Mouse (Mus musculus): ENCODE data around the gene Acd.
A peak's percentile ranks its signal among the peaks of the same experiment; 100 is the strongest.

Gene Acd

GRCm38 (mm10) chr8:105700966-105701824 lies at the start of gene Acd, which contains the start of gene Pard6a:
Acd (minus strand) TSS chr8:105701102.
Pard6a (plus strand) TSS chr8:105701148.
- DNase-seq, result peak; percentile 97

DNA sequence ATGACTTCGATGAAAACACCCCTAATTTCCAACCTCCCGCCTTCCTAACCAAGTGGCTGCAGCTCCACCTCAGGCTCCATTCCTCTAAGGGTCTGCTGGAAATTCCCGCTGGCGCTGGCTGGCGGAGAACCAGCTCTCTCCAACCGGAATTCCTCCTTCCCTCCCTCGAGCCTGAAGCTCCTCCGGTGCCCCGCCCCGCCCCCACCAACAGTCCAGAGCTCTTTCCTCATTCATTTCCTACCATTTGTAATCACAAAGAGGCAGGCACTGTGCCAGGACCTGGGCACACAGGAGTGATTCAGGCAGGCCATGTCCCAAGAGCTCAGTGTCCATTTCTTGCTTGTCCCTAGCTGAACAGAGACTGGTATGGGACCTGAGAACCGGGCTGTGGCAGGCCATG lies 49.7 kb upstream of the Acd start:
- DNase-seq, result peak; percentile 95

GRCm38 (mm10) chr8:105743301-105743700 lies 42.4 kb upstream of the Acd start:
- DNase-seq, result no peak

DNA sequence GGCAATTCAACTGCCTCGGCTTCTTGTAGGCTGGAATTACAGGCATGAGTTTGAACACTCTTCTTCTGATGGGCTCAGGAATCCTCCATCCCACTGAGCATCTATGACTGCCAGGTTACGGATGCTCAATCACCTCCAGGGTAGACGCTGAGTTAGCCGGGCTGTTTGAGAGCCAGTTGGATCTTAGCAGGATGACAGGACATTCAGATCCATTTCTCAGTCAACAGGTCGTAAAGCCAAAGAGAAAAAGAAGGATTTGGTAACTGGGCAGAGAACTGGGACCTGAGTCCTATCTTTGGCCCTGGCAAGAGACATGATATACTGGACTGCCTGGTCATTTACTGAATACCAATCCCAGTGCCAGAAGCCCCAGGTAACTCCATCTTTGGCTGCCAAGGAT lies 38.3 kb upstream of the Acd start:
- DNase-seq, result no peak

- no peak for DNase-seq
These were observed 31.3 kb upstream of the Acd start for GRCm38 (mm10) chr8:105732186-105732585.

GRCm38 (mm10) chr8:105727397-105728124 lies 26.7 kb upstream of the Acd start:
- peak; percentile 88 for DNase-seq

DNA sequence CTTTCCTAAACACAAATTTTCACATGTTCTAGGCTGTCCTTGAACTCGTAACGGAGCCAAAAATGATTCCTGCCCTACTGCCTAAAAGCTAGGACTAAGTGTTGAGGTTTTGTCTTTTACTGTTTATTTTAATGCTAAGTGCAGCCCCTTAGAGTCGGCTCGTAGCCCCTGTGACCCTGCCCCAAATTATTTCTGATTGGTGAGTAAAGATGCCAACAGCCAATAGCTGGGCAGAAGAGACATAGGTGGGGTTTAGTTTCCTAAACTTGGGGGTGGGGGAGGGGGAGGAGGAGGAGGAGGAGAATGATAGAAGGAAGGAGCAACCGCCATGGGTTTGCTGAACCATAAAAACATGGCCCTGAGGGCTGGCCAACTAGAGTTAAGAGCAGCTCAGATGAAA lies 24.8 kb upstream of the Acd start:
- DNase-seq, result no peak

- DNase-seq, result no peak
These were observed 22.0 kb upstream of the Acd start for GRCm38 (mm10) chr8:105722861-105723260.

GRCm38 (mm10) chr8:105719637-105720036 lies 18.7 kb upstream of the Acd start:
- DNase-seq, result no peak

GRCm38 (mm10) chr8:105716302-105716945 lies 15.5 kb upstream of the Acd start:
- DNase-seq, result no peak

- peak; percentile 48 for DNase-seq
These were observed 14.1 kb upstream of the Acd start for GRCm38 (mm10) chr8:105715042-105715441.

GRCm38 (mm10) chr8:105714139-105714538 lies 13.2 kb upstream of the Acd start:
- peak; percentile 95 for DNase-seq

- no peak for DNase-seq
These were observed 11.4 kb upstream of the Acd start for GRCm38 (mm10) chr8:105712286-105712685.

DNA sequence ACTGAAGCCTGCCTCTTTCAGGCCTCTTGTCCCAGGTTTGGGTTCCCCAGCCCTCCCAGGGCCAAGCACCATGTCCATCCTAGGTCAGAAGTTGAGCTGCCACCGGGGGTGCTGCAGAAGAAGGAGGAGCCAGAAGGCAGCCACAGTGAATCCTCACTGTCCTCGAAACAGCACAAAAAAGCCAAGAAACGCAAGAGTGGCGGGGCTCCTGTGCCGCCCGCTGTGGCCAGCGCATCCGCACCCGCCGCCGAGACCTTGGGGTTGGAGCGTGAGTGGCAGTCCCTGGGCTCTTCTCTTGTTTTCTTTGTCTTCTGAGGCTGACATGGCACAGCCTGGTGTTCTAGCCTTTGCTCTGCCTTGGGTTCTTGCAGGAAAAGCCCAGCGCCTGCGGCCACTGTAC lies 8.4 kb upstream of the Acd start:
- DNase-seq, result no peak

DNA sequence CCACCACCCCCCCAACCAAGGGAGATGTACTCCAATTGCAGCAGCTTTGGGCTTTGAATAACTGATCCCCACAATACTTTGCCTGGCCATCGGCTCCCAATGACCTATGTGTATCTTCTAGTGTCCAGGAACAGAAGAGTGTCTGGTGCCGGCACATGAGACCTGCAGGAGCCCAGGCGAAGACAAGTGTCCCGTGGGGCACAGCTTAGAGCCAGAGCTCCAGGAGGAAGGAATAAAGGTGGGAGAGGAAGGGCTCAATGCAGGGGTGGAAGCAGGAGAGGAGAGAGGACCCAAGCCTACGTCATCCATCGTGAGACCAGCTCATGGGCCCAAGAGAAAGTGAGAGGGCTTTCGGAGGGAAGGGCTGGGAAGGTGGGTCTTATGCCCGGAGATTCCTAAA lies 7.8 kb upstream of the Acd start:
- DNase-seq, result no peak

- peak; percentile 95 for DNase-seq
These were observed 6.8 kb upstream of the Acd start, which contains the start of the genes 4933405L10Rik and Enkd1 for GRCm38 (mm10) chr8:105707498-105708403. 4933405L10Rik (plus strand) TSS chr8:105707655. Enkd1 (minus strand) TSS chr8:105708210.

GRCm38 (mm10) chr8:105706426-105706825 lies 5.5 kb upstream of the Acd start:
- DNase-seq, result no peak

DNA sequence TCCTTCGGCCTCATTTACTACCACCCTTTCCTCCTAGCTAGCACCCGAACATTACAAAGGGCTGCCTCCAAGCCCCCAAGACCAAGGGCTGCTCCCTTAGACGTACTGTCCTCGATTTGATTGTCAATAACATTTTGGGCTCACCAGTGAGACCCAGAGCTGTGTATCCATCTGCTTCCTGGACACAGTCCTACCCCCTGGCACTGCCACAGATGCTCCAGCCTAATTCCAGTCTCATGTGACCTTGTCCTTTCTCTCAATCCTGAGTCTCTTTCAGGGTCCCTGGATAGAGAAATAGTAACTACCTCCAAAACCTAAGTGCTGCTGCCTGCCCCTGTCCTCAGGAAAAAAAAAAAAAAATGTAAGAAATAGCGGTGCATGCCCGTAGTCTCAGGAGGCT lies 4.1 kb upstream of the Acd start:
- DNase-seq, result no peak

GRCm38 (mm10) chr8:105704146-105704812 lies 3.4 kb upstream of the Acd start:
- no peak for DNase-seq

DNA sequence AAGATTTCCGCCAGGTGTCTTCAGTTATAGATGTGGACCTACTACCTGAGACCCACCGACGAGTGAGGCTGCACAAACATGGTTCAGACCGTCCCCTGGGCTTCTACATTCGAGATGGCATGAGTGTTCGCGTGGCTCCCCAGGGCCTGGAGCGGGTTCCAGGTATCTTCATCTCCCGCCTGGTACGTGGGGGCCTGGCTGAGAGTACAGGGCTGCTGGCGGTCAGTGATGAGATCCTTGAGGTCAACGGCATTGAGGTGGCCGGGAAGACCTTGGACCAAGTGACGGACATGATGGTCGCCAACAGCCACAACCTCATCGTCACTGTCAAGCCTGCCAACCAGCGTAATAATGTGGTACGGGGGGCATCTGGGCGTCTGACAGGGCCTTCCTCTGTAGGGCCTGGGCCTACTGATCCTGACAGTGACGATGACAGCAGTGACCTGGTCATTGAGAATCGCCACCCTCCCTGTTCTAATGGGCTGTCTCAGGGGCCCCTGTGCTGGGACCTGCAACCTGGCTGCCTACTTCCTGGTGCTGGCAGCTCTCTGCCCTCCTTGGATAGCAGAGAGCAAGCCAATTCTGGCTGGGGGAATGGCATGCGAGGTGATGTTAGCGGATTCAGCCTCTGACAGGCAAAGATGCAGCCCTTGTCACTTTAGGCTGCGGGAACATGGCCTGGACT lies 2.0 kb upstream of the Acd start:
- DNase-seq, result no peak

DNA sequence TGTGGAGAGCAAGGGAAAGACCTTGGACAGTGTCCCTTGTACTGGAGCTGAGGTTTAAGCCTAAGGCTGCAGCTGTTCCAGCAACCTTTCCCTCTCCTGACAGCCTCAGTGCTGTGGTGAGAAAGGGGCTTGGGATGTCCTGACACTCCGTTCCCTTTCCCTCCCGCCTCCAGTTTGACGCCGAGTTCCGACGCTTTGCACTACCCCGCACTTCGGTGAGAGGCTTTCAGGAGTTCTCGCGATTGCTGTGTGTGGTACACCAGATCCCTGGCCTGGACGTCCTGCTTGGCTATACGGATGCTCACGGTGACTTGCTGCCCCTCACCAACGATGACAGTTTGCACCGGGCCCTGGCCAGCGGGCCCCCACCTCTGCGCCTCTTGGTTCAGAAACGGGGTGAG lies 1.1 kb upstream of the Acd start:
- DNase-seq, result no peak
